ENCODE assay signal across 9 mouse cellular contexts in the genomic region with DNA sequence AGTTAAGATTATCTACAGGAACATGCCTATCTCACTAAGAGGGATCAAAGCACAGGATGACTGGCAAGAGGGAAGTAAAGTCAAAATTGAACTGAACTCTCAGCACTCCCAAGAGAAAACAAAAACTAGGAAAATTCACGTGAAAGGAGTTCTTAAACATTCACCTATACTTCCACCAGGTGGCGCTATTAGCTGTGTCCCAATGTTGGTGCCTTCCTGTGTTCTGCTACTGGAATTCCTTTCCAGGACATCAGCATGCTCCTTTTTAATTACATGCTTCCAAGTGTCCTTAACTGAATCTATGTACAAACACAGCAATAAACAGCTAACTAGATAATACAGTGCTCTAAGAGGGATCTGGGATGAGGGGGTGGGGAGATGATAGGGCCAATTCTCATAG. TPM values are rescaled to one million over a fixed set of nuclear protein-coding genes. Genes with fewer than 3 reads are reported as not detected.
A peak's percentile ranks its signal among the peaks of the same experiment; 100 is the strongest.
DNase-seq lines count a peak whose midpoint lies in the region; TF ChIP-seq lines count a peak whose summit lies in the region.
"Had no signal": no experiment of that assay in that cellular context is flagged by ENCODE, and none has a peak within 500 bp of the region (broad histone marks: within the 10 kb centered on the region; RNA-seq: fewer than 3 reads in every experiment).

No protein-coding gene starts in this region.

- H3K4me1 ChIP-seq in MEL (ENCODE audit: control insufficient read depth in 1 of 2, insufficient read depth in 2 of 2, low read length in 2 of 2): peaks cover 18% of the 10 kb centered on the region in 2 experiments
- H3K4me1 ChIP-seq: embryonic facial prominence, embryonic 13.5 days had no signal

- H3K4me3 ChIP-seq in MEL (ENCODE audit: control insufficient read depth in 1 of 2, insufficient read depth in 1 of 2, low read depth in 2 of 2, low read length in 2 of 2): no peak overlapping the region
- H3K4me3 ChIP-seq: embryonic facial prominence, embryonic 13.5 days had no signal

- H3K79me2 ChIP-seq in MEL (ENCODE audit: control insufficient read depth, insufficient read depth, low read length, poor library complexity): peaks cover 26% of the 10 kb centered on the region

- peak; percentile 54 to 80 (median 77) for TF ChIP-seq CTCF in MEL (IDR thresholded peaks at IDR 0.05 in 2 of 3, conservative IDR thresholded peaks at IDR 0.05 in 1 of 3; ENCODE audit: control insufficient read depth in 1 of 3, insufficient read depth in 1 of 3, low read depth in 2 of 3, low read length in 3 of 3, poor library complexity in 1 of 3, severe bottlenecking in 1 of 3)

- TF ChIP-seq RAD21 in MEL (IDR thresholded peaks at IDR 0.05; ENCODE audit: low read depth, low read length): peak; percentile 58

- peaks cover 0 to 40% of the 10 kb centered on the region in 2 experiments; a peak in 2 of 4 replicates for H3K36me3 ChIP-seq in MEL (ENCODE audit: control insufficient read depth in 1 of 2, insufficient read depth in 2 of 2, low read length in 2 of 2)
- H3K36me3 ChIP-seq: embryonic facial prominence, embryonic 13.5 days had no signal

- no peaks in the 10 kb centered on the region for H3K27me3 ChIP-seq in MEL (ENCODE audit: control insufficient read depth in 1 of 2, insufficient read depth in 2 of 2, low read length in 2 of 2)
- H3K27me3 ChIP-seq: embryonic facial prominence, embryonic 13.5 days had no signal

- 1% methylated on average over 2 of the region's 2 CpGs for WGBS in large intestine, adult 2 months

- H3K27ac ChIP-seq in MEL (ENCODE audit: control insufficient read depth, low read depth, low read length): no peak overlapping the region
- H3K27ac ChIP-seq: embryonic facial prominence, embryonic 13.5 days had no signal

- H3K9ac ChIP-seq in MEL (ENCODE audit: control insufficient read depth, low read depth, low read length, poor library complexity, severe bottlenecking): no peak overlapping the region
- H3K9ac ChIP-seq: embryonic facial prominence, embryonic 13.5 days had no signal

- TF ChIP-seq POLR2A in MEL (IDR thresholded peaks at IDR 0.05; ENCODE audit: control insufficient read depth in 1 of 2, insufficient read depth in 1 of 2, low read depth in 1 of 2, low read length in 2 of 2, poor library complexity in 1 of 2): no peak

- H3K9me3 ChIP-seq in MEL (replicated peaks; ENCODE audit: insufficient read depth, low read length): no peaks in the 10 kb centered on the region
- H3K9me3 ChIP-seq: embryonic facial prominence, embryonic 13.5 days had no signal

- TF ChIP-seq EP300 in MEL (IDR thresholded peaks at IDR 0.05; ENCODE audit: low read depth in 1 of 2, low read length in 2 of 2): peak; percentile 10 to 40; a peak in 1 of 4 replicates

- DNase-seq in layer of hippocampus, adult 11-12 months (ENCODE audit: low spot score): peak; percentile 58
- no peak for DNase-seq in layer of hippocampus, postnatal 36 days
- DNase-seq in MEL (ENCODE audit: low read depth, low spot score): peak; percentile 60
- DNase-seq in cerebellum, adult 8-10 months: peak; percentile 64
- DNase-seq in gastrocnemius, postnatal 10 days: peak; percentile 26
- DNase-seq in large intestine, adult 2 months (ENCODE audit: low read depth, low spot score): peak; percentile 51
- DNase-seq in lung, postnatal 10 days: peak; percentile 78
- peak; percentile 49 for DNase-seq in thymus, postnatal 14 days

TF ChIP-seq in MEL, 35 proteins besides CTCF, POLR2A, EP300 and RAD21:
- TF ChIP-seq POLR2AphosphoS2 (IDR thresholded peaks at IDR 0.05; ENCODE audit: low read length) (no peak), RCOR1 (IDR thresholded peaks at IDR 0.05; ENCODE audit: low read depth, low read length) (no peak), NRF1 (IDR thresholded peaks at IDR 0.05; ENCODE audit: insufficient read depth, low read depth, low read length, poor library complexity, severe bottlenecking) (no peak), MAFK (IDR thresholded peaks at IDR 0.05; ENCODE audit: borderline replicate concordance, low read depth, low read length) (no peak), JUND (IDR thresholded peaks at IDR 0.05; ENCODE audit: low read depth, low read length) (no peak), SMC3 (IDR thresholded peaks at IDR 0.05; ENCODE audit: low read depth, low read length) (peak; percentile 65), UBTF (IDR thresholded peaks at IDR 0.05; ENCODE audit: borderline replicate concordance, insufficient read depth, low read depth, low read length) (no peak), ZMIZ1 (IDR thresholded peaks at IDR 0.05; ENCODE audit: low read depth, low read length) (no peak), BHLHE40 (IDR thresholded peaks at IDR 0.05; ENCODE audit: borderline replicate concordance, low read depth, low read length) (peak; percentile 47; the same call in 1 of the 2 replicates), ELF1 (IDR thresholded peaks at IDR 0.05; ENCODE audit: low read depth, low read length) (no peak), TCF12 (IDR thresholded peaks at IDR 0.05; ENCODE audit: low read depth, low read length) (no peak), TBP (IDR thresholded peaks at IDR 0.05; ENCODE audit: low read depth, low read length) (no peak), GATA1 (IDR thresholded peaks at IDR 0.05; ENCODE audit: low read depth, low read length) (peak; percentile 20; the same call in 1 of the 2 replicates), ZNF384 (IDR thresholded peaks at IDR 0.05; ENCODE audit: low read depth, low read length) (no peak), KAT2A (conservative IDR thresholded peaks at IDR 0.05; ENCODE audit: low read depth, low read length) (no peak), ZKSCAN1 (IDR thresholded peaks at IDR 0.05; ENCODE audit: low read depth, low read length) (no peak), ZC3H11A (IDR thresholded peaks at IDR 0.05; ENCODE audit: low read depth, low read length) (peak; percentile 35; the same call in 1 of the 2 replicates), CHD2 (IDR thresholded peaks at IDR 0.05; ENCODE audit: low read length) (no peak), USF2 (IDR thresholded peaks at IDR 0.05; ENCODE audit: borderline replicate concordance in 1 of 2, insufficient read depth in 1 of 2, low read depth in 1 of 2, low read length in 2 of 2) (no peak), SIN3A (IDR thresholded peaks at IDR 0.05; ENCODE audit: low read length) (no peak; the same call in none of the 2 replicates), POLR2AphosphoS5 (IDR thresholded peaks at IDR 0.05; ENCODE audit: borderline replicate concordance, low read depth, low read length) (no peak), MYB (IDR thresholded peaks at IDR 0.05; ENCODE audit: low read depth, low read length) (no peak), USF1 (IDR thresholded peaks at IDR 0.05; ENCODE audit: low read depth, low read length) (no peak), ETS1 (IDR thresholded peaks at IDR 0.05; ENCODE audit: low read depth, low read length) (no peak)
TF ChIP-seq in MEL: peak in this region for 4.

RNA-seq across cellular contexts. Expression of a gene that starts 25.3 kb away (rescaled TPM):
- total RNA-seq in layer of hippocampus, postnatal 36 days (2021): 10 to 100 TPM; 36.7 to 36.9 TPM
- 20.8 and 21.8 TPM in 2 replicates for total RNA-seq in MEL (2012; rRNA removed)
- 10 to 100 TPM in 1 of 2 experiments, not detected in 1; 24.3 TPM for polyA plus RNA-seq in MEL (2012; ENCODE audit: insufficient read depth in 1 of 2, insufficient read length in 2 of 2, low read depth in 1 of 2, low replicate concordance in 2 of 2, missing spikeins in 1 of 2)
- 10 to 100 TPM; 35.9 to 39.7 TPM for total RNA-seq in gastrocnemius, postnatal 10 days (2021)
- 3.6 and 4.2 TPM in 2 replicates for polyA plus RNA-seq in large intestine, adult 2 months (2012; rRNA removed)

RNA-seq across cellular contexts. Expression of a gene that starts 34.0 kb away (rescaled TPM):
- total RNA-seq in layer of hippocampus, postnatal 36 days (2021): 1 to 10 TPM; 4.4 to 6.3 TPM
- total RNA-seq in MEL (2012; rRNA removed): 0.50 and 0.65 TPM in 2 replicates
- 1 to 10 TPM in 1 of 2 experiments, not detected in 1; 1.9 TPM for polyA plus RNA-seq in MEL (2012; ENCODE audit: insufficient read depth in 1 of 2, insufficient read length in 2 of 2, low read depth in 1 of 2, low replicate concordance in 2 of 2, missing spikeins in 1 of 2)
- total RNA-seq in gastrocnemius, postnatal 10 days (2021): 1 to 10 TPM; 2.9 to 3.9 TPM
- 1.3 and 2.0 TPM in 2 replicates for polyA plus RNA-seq in large intestine, adult 2 months (2012; rRNA removed)

RNA-seq across cellular contexts. Expression of a gene that starts 50.3 kb away (rescaled TPM):
- total RNA-seq in layer of hippocampus, postnatal 36 days (2021): 10 to 100 TPM; 17.6 to 19.8 TPM
- not detected in 2 replicates for total RNA-seq in MEL (2012; rRNA removed)
- polyA plus RNA-seq in MEL (2012; ENCODE audit: insufficient read depth in 1 of 2, insufficient read length in 2 of 2, low read depth in 1 of 2, low replicate concordance in 2 of 2, missing spikeins in 1 of 2): under 1 TPM in 1 of 2 experiments, not detected in 1; 0.49 TPM
- total RNA-seq in gastrocnemius, postnatal 10 days (2021): under 1 TPM; 0.68 to 0.70 TPM
- polyA plus RNA-seq in large intestine, adult 2 months (2012; rRNA removed): 1.7 and 2.7 TPM in 2 replicates

Comparison
In these comparisons a context has a peak if more than half of its experiments do, and no peak if none do; other contexts are left out.
1. DNase-seq: peak in layer of hippocampus, adult 11-12 months (single experiment), MEL (single experiment), cerebellum, adult 8-10 months (single experiment), gastrocnemius, postnatal 10 days (single experiment), large intestine, adult 2 months (single experiment), lung, postnatal 10 days (single experiment) and thymus, postnatal 14 days (single experiment); none in layer of hippocampus, postnatal 36 days (0 of 2).
2. RNA of a gene that starts 50.3 kb away (total RNA-seq): 17.6 to 19.8 TPM in layer of hippocampus, postnatal 36 days; 0.68 to 0.70 TPM in gastrocnemius, postnatal 10 days and not detected in MEL; every median in the first group is over 10 times any median in the second.